Mouse (Mus musculus) liver, embryonic 14.5 days (tissue): ENCODE measurements around the gene Cep250. TPM values are rescaled to one million over a fixed set of nuclear protein-coding genes. Genes with fewer than 3 reads are reported as not detected.

Source experiments
- ATAC-seq: fragments of 200-750 bp; cut with Nextera tagmentation; 2 replicates; pipeline ENCODE4 v1.8.0; 2017; ENCODE audit warnings: moderate number of reproducible peaks, mild to moderate bottlenecking, moderate library complexity; ENCODE audit not compliant: insufficient read depth
- DNase-seq, 3 experiments: peaks; one replicate each; pipeline ENCODE4 v3.0.0-alpha.2; 2012 to 2013; ENCODE audit warnings: low read depth in 3 of 3, low spot score in 3 of 3
- H3K27ac ChIP-seq: fragments of 300-500 bp; sonication (generic); 2 replicates; pipeline ENCODE4 v1.5.1; 2014; ENCODE audit warnings: moderate library complexity, mild to moderate bottlenecking, control low read depth, inconsistent platforms
- H3K27me3 ChIP-seq: fragments of 300-500 bp; sonication (generic); 2 replicates; pipeline ENCODE4 v1.6.1; 2014; ENCODE audit warnings: mild to moderate bottlenecking, low read length, moderate library complexity; ENCODE audit not compliant: control insufficient read depth, insufficient read depth
- H3K36me3 ChIP-seq: fragments of 300-500 bp; sonication (generic); replicated peaks from 2 replicates; pipeline ENCODE4 v1.6.1; 2014; ENCODE audit warnings: low read depth; ENCODE audit not compliant: control insufficient read depth, insufficient read depth
- H3K4me1 ChIP-seq, 2 experiments: fragments of 200-500 bp in 1 of 2; fragments of 300-500 bp in 1 of 2; sonication (generic) in 1 of 2; replicated peaks; 2 replicates each; pipeline ENCODE4 v1.6.1; 2012 to 2014; ENCODE audit warnings: antibody characterized with exemption in 1 of 2, inconsistent platforms in 1 of 2, low read length in 1 of 2; ENCODE audit not compliant: control insufficient read depth in 2 of 2, insufficient read depth in 2 of 2
- H3K4me2 ChIP-seq: fragments of 300-500 bp; sonication (generic); 2 replicates; pipeline ENCODE4 v1.6.1; 2014; ENCODE audit warnings: low read depth, mild to moderate bottlenecking, control low read depth, moderate library complexity
- H3K4me3 ChIP-seq, 2 experiments: fragments of 200-500 bp in 1 of 2; fragments of 300-500 bp in 1 of 2; sonication (generic) in 1 of 2; 2 replicates each; pipeline ENCODE4 v1.5.1; 2012 to 2014; ENCODE audit warnings: low read depth in 2 of 2, low read length in 2 of 2, mild to moderate bottlenecking in 2 of 2, control low read depth in 1 of 2, inconsistent platforms in 1 of 2, moderate library complexity in 1 of 2; ENCODE audit not compliant: insufficient read depth in 1 of 2
- H3K9ac ChIP-seq: fragments of 300-500 bp; sonication (generic); replicated peaks from 2 replicates; pipeline ENCODE4 v1.6.1; 2014; ENCODE audit warnings: mild to moderate bottlenecking, control low read depth, moderate library complexity
- H3K9me3 ChIP-seq: fragments of 300-500 bp; sonication (generic); 2 replicates; pipeline ENCODE4 v1.6.1; 2016; ENCODE audit warnings: low read length, mixed read lengths; ENCODE audit not compliant: control insufficient read depth
- CTCF ChIP-seq: IDR thresholded peaks from 2 replicates; pipeline ENCODE4 v1.5.1; 2016; ENCODE audit warnings: antibody characterized with exemption, low read depth, control low read depth
- EP300 ChIP-seq: IDR thresholded peaks from 2 replicates; pipeline ENCODE4 v1.6.1; 2016; ENCODE audit warnings: antibody characterized with exemption, low read depth
- WGBS: fragments of 180-500 bp; shearing (Covaris S2); extraction: QIAGEN DNeasy Blood & Tissue Kit; methylation state at CpG from one replicate; pipeline ENCODE4 v1.1.7; 2014; ENCODE audit not compliant: insufficient replicate concordance; 5-methylcytosine and 5-hydroxymethylcytosine counted together
- polyA plus RNA-seq, 2 experiments: library from polyadenylated mRNA; depleted of rRNA in 1 of 2; stranded (reverse) in 1 of 2; unstranded in 1 of 2; fragments of >200 nt; fragmentation: Nextera tagmentation in 1 of 2; extraction: Ambion mirVana in 1 of 2; gene quantifications; 2 replicates each; pipeline versions ENCODE4 v1.2.1 to v1.2.3; 2012 to 2014

Gene Cep250
- polyA plus RNA-seq, 2 experiments = 7.4 to 9.8 TPM

- Histone ChIP-seq H3K4me3 (no peak overlapping the region), H3K4me2 (no peak overlapping the region), H3K9ac (no peak overlapping the region), H3K27ac (no peak overlapping the region), H3K9me3 (peaks cover 2% of the 10 kb centered on the region; the same call in 1 of the 2 replicates), H3K27me3 (no peaks in the 10 kb centered on the region), H3K36me3 (peaks cover 4% of the 10 kb centered on the region), H3K4me1 (peaks cover 3 to 5% of the 10 kb centered on the region in 2 experiments; a peak in 2 of 4 replicates)
- DNase-seq (no peak), ATAC-seq (no peak)
- WGBS = 78% methylated on average over 4 of the region's 4 CpGs
- TF ChIP-seq CTCF (peak; percentile 69), EP300 (no peak)
These were observed 49.1 kb downstream of the Cep250 start for GRCm38 (mm10) chr2:156005393-156005792.

GRCm38 (mm10) chr2:156007888-156008532 lies 51.8 kb downstream of the Cep250 start, which contains the start of the genes 6430550D23Rik and Ergic3:
Gene 6430550D23Rik, minus strand, starts transcription at chr2:156007977.
Gene Ergic3, plus strand, starts transcription at chr2:156008045.
- no peak for TF ChIP-seq CTCF
- TF ChIP-seq EP300 = no peak
- Histone ChIP-seq H3K9ac (peak within 1 kb of the TSS; percentile 75), H3K4me1 (peaks cover 3 to 5% of the 10 kb centered on the region in 2 experiments; a peak in 2 of 4 replicates), H3K36me3 (peaks cover 20% of the 10 kb centered on the region), H3K9me3 (peaks cover 2% of the 10 kb centered on the region; the same call in 1 of the 2 replicates), H3K27me3 (no peaks in the 10 kb centered on the region), H3K27ac (peak within 1 kb of the TSS; percentile 53), H3K4me3 (peak within 1 kb of the TSS; percentile 73 to 75), H3K4me2 (peak within 1 kb of the TSS; percentile 79)
- ATAC-seq (peak; percentile 99), DNase-seq (peak; percentile 97 to 98 (median 98))
- under 1% methylated on average over 45 of the region's 45 CpGs for WGBS

GRCm38 (mm10) chr2:156018106-156018505 lies 61.8 kb downstream of the Cep250 start:
- peaks cover 14% of the 10 kb centered on the region for H3K36me3 ChIP-seq
- ATAC-seq (no peak), DNase-seq (no peak)
- no peak overlapping the region for H3K9ac ChIP-seq
- no peaks in the 10 kb centered on the region for H3K27me3 ChIP-seq
- no peak for TF ChIP-seq EP300
- WGBS = 87% methylated on average over 3 of the region's 3 CpGs
- no peaks in the 10 kb centered on the region for H3K9me3 ChIP-seq
- no peak overlapping the region for H3K27ac ChIP-seq
- H3K4me3 ChIP-seq = no peak overlapping the region
- H3K4me2 ChIP-seq = no peak overlapping the region
- H3K4me1 ChIP-seq = peaks cover 23 to 28% of the 10 kb centered on the region in 2 experiments

GRCm38 (mm10) chr2:156021219-156021618 lies 65.0 kb downstream of the Cep250 start:
- WGBS = 31% methylated on average over 8 of the region's 8 CpGs
- peak overlapping the region; percentile 19 for H3K27ac ChIP-seq
- peaks cover 23 to 33% of the 10 kb centered on the region in 2 experiments for H3K4me1 ChIP-seq
- no peak overlapping the region for H3K4me3 ChIP-seq
- DNase-seq (peak; percentile 52 to 53 (median 52)), ATAC-seq (peak; percentile 83)
- H3K9ac ChIP-seq = no peak overlapping the region
- TF ChIP-seq CTCF (no peak), EP300 (peak; percentile 56; the same call in 1 of the 2 replicates)
- H3K36me3 ChIP-seq = peaks cover 6% of the 10 kb centered on the region
- no peaks in the 10 kb centered on the region for H3K9me3 ChIP-seq
- no peaks in the 10 kb centered on the region for H3K27me3 ChIP-seq
- no peak overlapping the region; the same call in 1 of the 2 replicates for H3K4me2 ChIP-seq

GRCm38 (mm10) chr2:156021765-156022164 lies 65.5 kb downstream of the Cep250 start:
- H3K4me1 ChIP-seq = peaks cover 23 to 33% of the 10 kb centered on the region in 2 experiments
- peak in 1 of 3 experiments; percentile 35 for DNase-seq
- no peak overlapping the region for H3K4me3 ChIP-seq
- peak; percentile 65 for ATAC-seq
- peak overlapping the region; percentile 19 for H3K27ac ChIP-seq
- no peak overlapping the region for H3K4me2 ChIP-seq
- TF ChIP-seq CTCF (no peak), EP300 (no peak)
- peaks cover 2% of the 10 kb centered on the region; the same call in 1 of the 2 replicates for H3K36me3 ChIP-seq
- no peaks in the 10 kb centered on the region for H3K27me3 ChIP-seq
- no peak overlapping the region for H3K9ac ChIP-seq
- H3K9me3 ChIP-seq = no peaks in the 10 kb centered on the region
- 61% methylated on average over 2 of the region's 2 CpGs for WGBS
